Mouse (Mus musculus) hematopoietic stem cell, adult 5-6 weeks (primary cell): ENCODE data around the gene Ammecr1. TPM values are rescaled to one million over a fixed set of nuclear protein-coding genes. Genes with fewer than 3 reads are reported as not detected.

ENCODE experiments used
- ATAC-seq, 2 experiments: fragments of 125-278 bp in 1 of 2; replicated peaks in 1 of 2; 2 replicates each; pipeline ENCODE4 v1.8.0; 2016 to 2017; ENCODE audit warnings: inconsistent platforms in 2 of 2, mild to moderate bottlenecking in 2 of 2, moderate number of reproducible peaks in 2 of 2, low read depth in 1 of 2, moderate TSS enrichment in 1 of 2; ENCODE audit not compliant: low FRiP score in 2 of 2, poor library complexity in 2 of 2, severe bottlenecking in 2 of 2, insufficient read depth in 1 of 2, low TSS enrichment in 1 of 2
- total RNA-seq: library from RNA; stranded (forward); fragments of 172-1452, 232-1000 nt; gene quantifications from 2 replicates; pipeline ENCODE4 v1.2.3, GENCODE M21; 2017

Ammecr1 gene
- total RNA-seq, 1 experiment from 2014 or later, result 16.1 TPM

- ATAC-seq, result peak; percentile 56 to 58
Observed at GRCm38 (mm10) chrX:142806126-142806525, 160.4 kb downstream of the Ammecr1 start.

- ATAC-seq, result no peak
Observed at GRCm38 (mm10) chrX:142804596-142804995, 161.9 kb downstream of the Ammecr1 start.

Other genes starting within 250 kb of the Ammecr1 start
- not detected in 2 replicates for gene Rtl9, start 132.9 kb upstream of the Ammecr1 start, total RNA-seq